Mouse (Mus musculus) ES-Bruce4 (cell line): ENCODE results near the gene Gm12886. TPM values are rescaled to one million over a fixed set of nuclear protein-coding genes. Genes with fewer than 3 reads are reported as not detected.

Experiments
- H3K27ac ChIP-seq: 2 replicates; pipeline ENCODE4 v1.5.1; 2012; ENCODE audit warnings: low read length, inconsistent platforms; ENCODE audit not compliant: insufficient read depth
- H3K27me3 ChIP-seq: 2 replicates; pipeline ENCODE4 v1.6.1; 2012; ENCODE audit warnings: mild to moderate bottlenecking, low read length, inconsistent platforms; ENCODE audit not compliant: control insufficient read depth, poor library complexity, insufficient read depth, severe bottlenecking
- H3K36me3 ChIP-seq: 2 replicates; pipeline ENCODE4 v1.6.1; 2012; ENCODE audit warnings: inconsistent platforms, mild to moderate bottlenecking, low read length, moderate library complexity; ENCODE audit not compliant: control insufficient read depth, poor library complexity, insufficient read depth, severe bottlenecking
- H3K4me1 ChIP-seq: one replicate; pipeline ENCODE4 v1.8.1; 2011; ENCODE audit warnings: low read length; ENCODE audit not compliant: control insufficient read depth, insufficient read depth
- H3K4me3 ChIP-seq: 2 replicates; pipeline ENCODE4 v1.5.1; 2011; ENCODE audit warnings: low read depth, mild to moderate bottlenecking, low read length
- H3K9ac ChIP-seq: 2 replicates; pipeline ENCODE4 v1.6.1; 2012; ENCODE audit warnings: low read depth, mild to moderate bottlenecking, inconsistent platforms; ENCODE audit not compliant: poor library complexity, severe bottlenecking
- H3K9me3 ChIP-seq: replicated peaks from 2 replicates; pipeline ENCODE4 v1.6.1; 2012; ENCODE audit warnings: mild to moderate bottlenecking, low read length, inconsistent platforms; ENCODE audit not compliant: control insufficient read depth, poor library complexity, insufficient read depth, severe bottlenecking
- CTCF ChIP-seq: IDR thresholded peaks from one replicate; pipeline ENCODE4 v1.8.1; 2011; ENCODE audit warnings: low read depth, low read length
- EP300 ChIP-seq: IDR thresholded peaks from 2 replicates; pipeline ENCODE4 v1.6.1; 2011; ENCODE audit warnings: low read depth, low read length; ENCODE audit not compliant: insufficient read depth
- POLR2A ChIP-seq: IDR thresholded peaks from one replicate; pipeline ENCODE4 v1.8.1; 2011; ENCODE audit warnings: low read length; ENCODE audit not compliant: insufficient read depth
- polyA plus RNA-seq: library from polyadenylated mRNA; stranded (reverse); fragments of >200 nt; gene quantifications from 2 replicates; pipeline ENCODE4 v1.2.4, GENCODE M21; 2011; ENCODE audit warnings: low read depth; ENCODE audit not compliant: missing spikeins, insufficient read depth, insufficient read length

The Gm12886 gene
- polyA plus RNA-seq = not detected in 2 replicates

DNA sequence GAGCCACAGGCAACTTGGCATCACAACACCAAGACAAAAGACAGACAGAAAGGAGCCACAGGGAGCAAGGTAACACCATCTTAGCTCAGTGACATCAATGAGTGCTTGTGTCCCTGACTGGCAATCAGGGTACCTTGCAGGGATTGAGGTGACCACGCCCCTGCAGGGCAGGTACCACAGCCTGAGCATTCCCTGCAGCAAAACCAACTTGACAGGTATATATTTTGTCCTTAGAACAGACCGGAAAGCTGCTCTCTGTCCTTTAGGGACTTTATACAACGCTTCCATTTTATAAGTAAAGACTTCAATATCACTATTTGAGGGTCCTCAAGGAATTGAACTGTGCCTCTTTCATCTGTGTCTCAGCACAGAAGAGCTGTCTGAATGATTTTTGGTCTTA, at the start of gene Gm12886:
Gene Gm12886, minus strand, starts transcription at position 101 of the 400 bp plus-strand sequence.
- Histone ChIP-seq H3K9me3 (no peaks in the 10 kb centered on the region), H3K36me3 (no peaks in the 10 kb centered on the region), H3K4me3 (no peak within 1 kb of the TSS)

More for the DNA sequence above, at the start of gene Gm12886:
- no peaks in the 10 kb centered on the region for H3K4me1 ChIP-seq
- no peaks in the 10 kb centered on the region for H3K27me3 ChIP-seq
- no peak within 1 kb of the TSS for H3K27ac ChIP-seq
- no peak within 1 kb of the TSS for H3K9ac ChIP-seq
- no peak for TF ChIP-seq EP300
- no peak for TF ChIP-seq CTCF
- no peak for TF ChIP-seq POLR2A

Other genes with a start within 250 kb of the Gm12886 start
- gene Rlf, start 208.0 kb downstream of the Gm12886 start, polyA plus RNA-seq = 55.8 and 62.5 TPM in 2 replicates
- not detected in 2 replicates for gene Gm12888, start 98.2 kb downstream of the Gm12886 start, polyA plus RNA-seq
- not detected in 2 replicates for gene Gm12887, start 199.0 kb upstream of the Gm12886 start, polyA plus RNA-seq